ENCODE assay signal across 13 mouse cellular contexts in genomic region chr1:191592016-191592720, GRCm38 (mm10). TPM values are rescaled to one million over a fixed set of nuclear protein-coding genes. Genes with fewer than 3 reads are reported as not detected.
DNase-seq lines count a peak whose midpoint lies in the region; ATAC-seq and TF ChIP-seq lines count a peak whose summit lies in the region.
"Had no signal": no experiment of that assay in that cellular context is flagged by ENCODE, and none has a peak within 500 bp of the region (broad histone marks: within the 10 kb centered on the region; RNA-seq: fewer than 3 reads in every experiment).

No protein-coding gene starts in this region.

- H3K4me3 ChIP-seq in layer of hippocampus, adult 2 months: no peak overlapping the region
- H3K4me3 ChIP-seq in brown adipose tissue, adult 24 weeks (ENCODE audit: insufficient read depth, low read depth, low read length): no peak overlapping the region
- H3K4me3 ChIP-seq: hindbrain, embryonic 15.5 days; limb, embryonic 10.5 days had no signal

- peak in 1 of 2 experiments; percentile 17 for DNase-seq in layer of hippocampus, adult 2 months (ENCODE audit: low spot score in 2 of 2)
- DNase-seq in layer of hippocampus, adult 8-10 months (ENCODE audit: low spot score in 2 of 2): no peak
- peak; percentile 19 to 26 for DNase-seq in heart, postnatal 14 days
- DNase-seq in embryo, embryonic 9.5 days (ENCODE audit: extremely low spot score): no peak
- DNase-seq in thymus, postnatal 14 days: no peak
- no peak for DNase-seq in MN1 (ENCODE audit: low spot score)
- DNase-seq: kidney, postnatal 25 days; right cerebral cortex, postnatal 4 days had no signal

- TF ChIP-seq CTCF in layer of hippocampus, adult 2 months (conservative IDR thresholded peaks at IDR 0.05): no peak

- intact Hi-C loops in heart, postnatal 14 days (cut with DNase I): no loop called here

- H3K4me1 ChIP-seq in brown adipose tissue, adult 24 weeks (ENCODE audit: control insufficient read depth, insufficient read depth, insufficient read length, low read length): peaks cover 9% of the 10 kb centered on the region
- H3K4me1 ChIP-seq: hindbrain, embryonic 15.5 days; limb, embryonic 10.5 days had no signal

- peak overlapping the region; percentile 75 for H3K27ac ChIP-seq in layer of hippocampus, adult 2 months
- peak overlapping the region; percentile 34 for H3K27ac ChIP-seq in brown adipose tissue, adult 24 weeks (replicated peaks; ENCODE audit: low read depth, low read length)
- H3K27ac ChIP-seq: hindbrain, embryonic 15.5 days; limb, embryonic 10.5 days; stomach, postnatal 0 days had no signal

- peak; percentile 67 for ATAC-seq in megakaryocyte, adult 5-6 weeks (ENCODE audit: poor library complexity, severe bottlenecking)

RNA-seq across cellular contexts. Expression of gene Ints7, which starts 16.7 kb away (rescaled TPM):
- total RNA-seq in layer of hippocampus, adult 2 months (2021): 10 to 100 TPM; 23.2 to 25.8 TPM
- 10 to 100 TPM; 24.2 to 27.6 (median 25.9) TPM for total RNA-seq in layer of hippocampus, adult 8-10 months (2022)
- polyA plus RNA-seq in brown adipose tissue, adult 24 weeks (2012; ENCODE audit: insufficient read depth, insufficient read length, missing spikeins): 8.7 and 9.3 TPM in 2 replicates
- total RNA-seq in heart, postnatal 14 days (2021): 10 to 100 TPM; 17.9 to 19.8 TPM
- total RNA-seq in megakaryocyte, adult 5-6 weeks (2015): 18.1 and 18.2 TPM in 2 replicates
- total RNA-seq in megakaryocyte, adult 5-6 weeks (2017): 33.7 and 37.1 TPM in 2 replicates

RNA-seq across cellular contexts. Expression of gene Dtl, which starts 16.8 kb away (rescaled TPM):
- 1 to 10 TPM in 1 of 2 experiments, under 1 TPM in 1; 0.61 to 1.1 TPM for total RNA-seq in layer of hippocampus, adult 2 months (2021)
- total RNA-seq in layer of hippocampus, adult 8-10 months (2022): under 1 TPM; 0.55 to 0.96 (median 0.75) TPM
- 1.1 and 1.8 TPM in 2 replicates for polyA plus RNA-seq in brown adipose tissue, adult 24 weeks (2012; ENCODE audit: insufficient read depth, insufficient read length, missing spikeins)
- total RNA-seq in heart, postnatal 14 days (2021): 1 to 10 TPM in 1 of 2 experiments, under 1 TPM in 1; 0.98 to 2.1 TPM
- 34.7 and 36.7 TPM in 2 replicates for total RNA-seq in megakaryocyte, adult 5-6 weeks (2015)
- total RNA-seq in megakaryocyte, adult 5-6 weeks (2017): 24.2 and 30.4 TPM in 2 replicates

Comparison
In these comparisons a context has a peak if more than half of its experiments do, and no peak if none do; other contexts are left out.
1. DNase-seq: peak in heart, postnatal 14 days (2 of 2); none in layer of hippocampus, adult 8-10 months (0 of 2), embryo, embryonic 9.5 days (single experiment), thymus, postnatal 14 days (single experiment) and MN1 (single experiment).
2. RNA of gene Dtl, which starts 16.8 kb away (total RNA-seq): 24.2 to 36.7 TPM in megakaryocyte, adult 5-6 weeks; 0.98 to 2.1 TPM in heart, postnatal 14 days, 0.61 to 1.1 TPM in layer of hippocampus, adult 2 months and 0.55 to 0.96 TPM in layer of hippocampus, adult 8-10 months; every median in the first group is over 4 times any median in the second.